Mouse (Mus musculus): ENCODE measurements around the gene Flrt2. TPM values are rescaled to one million over a fixed set of nuclear protein-coding genes. Genes with fewer than 3 reads are reported as not detected.
A peak's percentile ranks its signal among the peaks of the same experiment; 100 is the strongest.
"Not testable (repeated sequence)": the region's sequence is repeated elsewhere in the genome, so short reads cannot be mapped to it uniquely, and the experiment has no call there.

Flrt2 gene
- 10 to 100 TPM; 59.2 to 74.4 (median 63.1) TPM for total RNA-seq (2022)

DNA sequence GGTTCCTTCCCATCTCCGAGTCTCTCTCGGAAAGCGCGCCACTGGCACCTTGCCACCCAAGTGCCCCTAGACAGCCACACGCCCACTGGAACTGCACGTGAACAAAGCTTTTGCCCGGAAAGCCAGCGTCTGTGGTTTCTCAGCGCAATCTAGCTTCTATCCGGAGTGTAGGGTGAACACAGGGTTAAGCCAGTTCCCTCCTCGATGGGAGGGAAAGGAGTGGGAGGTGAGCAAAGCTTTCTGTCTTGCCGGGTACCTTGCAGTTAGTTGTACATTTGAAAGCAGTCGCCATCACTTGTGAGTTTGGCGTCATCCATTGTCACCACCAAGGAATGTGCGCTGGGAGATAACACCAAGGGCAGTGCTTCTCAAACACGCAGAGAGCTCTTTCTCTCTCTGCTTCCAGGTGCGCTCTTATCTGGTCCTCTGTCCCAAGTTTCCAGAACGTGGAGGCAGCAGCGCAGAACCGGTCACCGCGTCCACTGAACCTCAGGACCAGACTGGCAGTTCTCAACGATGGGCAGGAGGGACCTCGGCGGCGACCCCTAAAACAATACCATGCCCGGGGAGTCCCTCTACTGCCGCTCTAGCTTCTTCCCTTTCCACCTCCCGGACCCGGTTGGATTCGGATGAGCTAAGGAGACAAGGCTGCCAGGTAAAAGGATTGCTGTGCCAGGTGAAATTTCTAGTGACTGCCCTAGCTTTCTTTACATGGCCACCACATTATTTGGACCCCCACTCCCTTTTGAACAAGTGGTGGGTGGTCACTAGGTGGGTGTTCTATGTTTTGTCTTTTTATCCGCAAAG is at the start of gene Flrt2:
Gene Flrt2, plus strand, starts transcription at position 266 of the 807 bp plus-strand sequence.
- DNase-seq (ENCODE audit: low spot score in 2 of 2), result peak; percentile 54 to 55

DNA sequence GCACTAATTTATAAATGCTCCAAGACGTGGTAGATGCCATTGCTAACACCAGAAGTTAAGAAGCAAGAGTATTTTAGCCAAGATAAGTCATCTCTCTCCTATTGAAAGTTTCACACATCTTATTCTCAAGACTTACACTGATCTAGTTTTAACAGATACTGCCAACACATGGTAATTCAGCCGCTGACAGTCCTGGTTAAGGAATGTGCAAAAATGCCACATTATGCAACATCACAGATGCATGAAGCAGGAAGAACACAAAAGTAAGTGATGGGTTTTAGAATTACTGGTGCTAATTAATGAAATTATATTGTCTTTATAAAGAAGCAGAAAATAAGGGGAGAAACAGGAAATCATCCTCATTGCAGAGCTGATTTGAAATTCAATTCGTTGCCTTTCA is 49.8 kb upstream of the Flrt2 start:
- DNase-seq (ENCODE audit: low spot score in 2 of 2), result peak in 1 of 2 experiments; percentile 9

DNA sequence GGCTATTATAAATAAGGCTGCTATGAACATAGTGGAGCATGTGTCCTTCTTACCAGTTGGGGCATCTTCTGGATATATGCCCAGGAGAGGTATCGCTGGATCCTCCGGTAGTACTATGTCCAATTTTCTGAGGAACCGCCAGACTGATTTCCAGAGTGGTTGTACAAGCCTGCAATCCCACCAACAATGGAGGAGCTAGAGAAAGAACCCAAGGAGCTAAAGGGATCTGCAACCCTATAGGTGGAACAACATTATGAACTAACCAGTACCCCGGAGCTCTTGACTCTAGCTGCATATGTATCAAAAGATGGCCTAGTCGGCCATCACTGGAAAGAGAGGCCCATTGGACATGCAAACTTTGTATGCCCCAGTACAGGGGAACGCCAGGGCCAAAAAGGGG is 44.8 kb upstream of the Flrt2 start:
- DNase-seq (ENCODE audit: low spot score in 2 of 2), result not testable (repeated sequence)

DNA sequence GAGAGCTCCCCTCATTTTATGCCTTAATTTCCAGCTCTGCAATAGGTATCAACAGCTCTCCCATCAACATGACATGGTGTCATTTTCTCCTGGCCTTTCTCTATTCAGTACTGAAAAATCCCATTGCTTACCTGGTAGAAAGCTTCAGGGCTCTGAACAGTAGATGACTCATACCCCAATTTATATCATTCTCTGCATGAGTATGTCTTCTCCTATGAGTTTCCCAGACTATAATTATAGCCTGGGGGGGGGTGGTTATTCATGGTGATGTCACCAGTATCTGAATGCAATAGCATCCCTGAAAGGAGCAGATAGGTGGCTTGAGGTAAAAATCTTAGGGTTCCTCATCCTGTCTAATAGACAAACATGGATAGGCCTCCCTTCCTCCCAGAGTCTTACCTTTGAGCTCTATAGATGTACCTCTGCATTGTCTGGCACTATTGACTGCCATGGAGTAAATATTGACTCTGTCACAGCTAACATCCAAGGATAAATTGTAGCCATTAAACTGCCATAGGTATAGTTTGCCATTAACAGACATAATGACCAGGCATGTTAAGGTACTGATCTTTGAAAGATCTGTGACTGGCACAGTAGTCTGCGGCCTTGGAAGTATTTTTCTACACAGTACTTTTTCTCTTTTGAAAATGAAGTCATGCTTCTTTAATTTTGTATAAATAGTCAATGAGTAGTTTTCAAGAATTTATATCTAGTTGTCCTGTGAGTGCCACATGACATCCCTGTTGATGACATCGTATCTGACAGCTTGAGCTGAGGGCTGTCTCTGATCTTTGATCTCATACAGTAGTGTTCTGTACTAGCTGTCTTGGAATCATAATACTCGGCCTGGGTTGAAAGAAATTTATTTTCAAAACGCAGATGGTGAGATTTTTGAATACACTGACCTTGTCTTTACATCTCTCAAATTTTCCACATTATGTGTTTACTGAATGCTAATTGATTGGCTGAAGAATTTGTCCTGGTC is 39.6 kb upstream of the Flrt2 start:
- no peak for DNase-seq (ENCODE audit: low spot score in 2 of 2)

DNA sequence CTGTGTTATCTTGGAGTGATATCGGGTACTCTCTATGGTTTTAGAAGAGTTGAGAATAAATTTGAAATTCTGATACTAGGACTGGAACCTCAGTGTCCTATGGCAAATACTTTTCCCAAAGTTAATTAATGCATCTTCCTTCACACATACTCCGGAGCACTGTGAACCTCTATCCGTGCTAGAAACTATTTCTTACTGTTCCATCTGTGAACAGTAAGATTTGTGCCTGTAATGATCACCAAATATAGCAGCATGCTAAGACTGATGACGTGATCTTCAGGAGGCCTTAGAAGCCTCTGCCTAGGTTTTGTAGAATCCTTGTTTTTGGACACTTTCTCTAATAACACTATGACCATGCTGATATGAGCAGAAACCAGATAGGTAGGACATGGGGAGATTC is 35.4 kb upstream of the Flrt2 start:
- no peak for DNase-seq (ENCODE audit: low spot score in 2 of 2)

DNA sequence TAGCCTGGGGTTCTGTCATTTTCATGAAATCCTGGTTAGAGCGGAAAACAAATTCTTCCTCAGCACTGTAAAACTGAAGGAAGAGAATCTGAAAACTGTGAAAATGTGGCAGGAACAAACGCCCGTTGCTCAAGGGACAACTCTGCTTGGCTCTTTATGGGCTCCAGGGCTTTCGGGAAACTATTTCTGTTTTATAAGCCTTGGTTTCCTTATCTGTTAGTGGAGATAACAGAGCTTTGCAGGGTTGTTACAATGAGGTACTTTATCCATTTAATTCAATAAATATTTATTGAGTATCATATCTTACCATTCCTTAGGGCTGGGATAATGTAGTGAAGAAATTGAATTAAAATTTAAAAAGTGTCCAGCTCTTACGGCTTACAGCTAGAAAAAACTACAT is 24.7 kb upstream of the Flrt2 start:
- DNase-seq (ENCODE audit: low spot score in 2 of 2), result no peak

DNA sequence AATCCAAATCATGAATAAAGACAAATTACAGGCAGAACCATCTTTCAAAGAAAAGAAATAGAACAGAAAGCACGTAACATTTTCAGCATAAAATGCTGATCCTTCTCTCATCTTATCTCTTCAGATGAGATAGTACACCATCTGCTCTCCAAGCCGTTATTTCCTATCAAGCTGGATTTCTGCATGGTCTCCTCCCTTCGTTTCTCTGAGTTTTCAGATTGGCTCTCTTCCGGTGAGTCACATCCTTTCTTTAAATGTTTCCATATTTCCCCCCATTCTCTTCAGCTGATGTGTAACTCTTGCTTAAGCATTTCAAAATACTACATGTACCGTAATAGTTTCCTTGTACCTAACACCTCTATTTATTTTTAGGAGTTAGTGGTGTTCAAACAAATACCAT is 16.3 kb upstream of the Flrt2 start:
- DNase-seq (ENCODE audit: low spot score in 2 of 2), result no peak

DNA sequence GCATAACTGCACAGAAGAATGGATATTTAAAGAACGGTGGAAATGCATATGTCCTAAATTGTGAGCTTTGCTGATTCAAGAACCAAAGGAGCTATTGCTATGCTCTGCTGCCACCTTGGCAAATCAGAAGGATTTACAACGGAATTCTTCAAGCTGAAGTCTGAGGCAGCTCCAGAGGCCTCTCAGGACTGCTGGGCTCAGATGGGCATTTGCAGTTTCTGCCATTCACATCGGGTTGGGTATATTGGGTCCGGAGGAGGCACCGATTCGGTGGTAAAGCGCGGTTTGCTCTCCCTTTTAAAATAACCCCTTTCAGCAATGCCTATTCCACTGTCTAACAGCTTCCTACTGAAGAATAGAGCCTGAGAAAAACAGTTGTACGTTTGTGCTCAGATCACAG is 1.2 kb upstream of the Flrt2 start:
- DNase-seq (ENCODE audit: low spot score in 2 of 2), result peak; percentile 18 to 45

DNA sequence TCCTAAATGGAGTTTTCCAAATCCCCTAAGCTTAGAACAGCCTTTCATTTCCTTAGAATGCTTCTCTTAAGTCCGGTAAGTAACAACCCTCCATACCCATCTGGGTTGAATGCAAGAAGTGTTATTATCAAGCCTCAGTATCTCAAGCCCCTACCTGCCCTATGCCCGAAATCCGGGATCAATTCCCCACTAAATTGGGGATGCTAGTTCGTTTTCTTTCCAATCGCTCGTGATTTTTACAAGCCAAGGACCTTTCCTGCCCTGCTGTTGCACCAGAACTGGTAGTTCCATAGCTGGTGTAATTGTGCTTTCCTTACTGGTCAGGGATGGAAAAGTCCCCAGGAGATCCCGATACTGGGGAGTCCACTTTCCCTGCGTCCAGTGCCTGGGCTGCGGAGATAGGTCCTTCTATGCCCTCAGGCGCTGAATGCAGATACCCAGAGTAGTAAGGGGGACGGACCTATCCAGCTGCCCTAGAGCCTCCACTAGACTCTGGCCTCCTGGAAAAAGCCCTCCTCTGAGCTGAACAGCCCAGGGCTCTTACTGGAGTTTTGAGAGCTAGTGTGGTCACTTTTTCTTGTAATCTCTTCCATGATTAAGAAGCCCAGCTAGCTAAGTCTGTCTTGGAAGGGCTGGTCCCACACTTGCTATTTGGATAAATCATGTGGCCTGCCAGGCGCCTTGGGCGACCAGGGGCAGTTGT is 1.1 kb downstream of the Flrt2 start:
- peak in 1 of 2 experiments; percentile 23 for DNase-seq (ENCODE audit: low spot score in 2 of 2)

DNA sequence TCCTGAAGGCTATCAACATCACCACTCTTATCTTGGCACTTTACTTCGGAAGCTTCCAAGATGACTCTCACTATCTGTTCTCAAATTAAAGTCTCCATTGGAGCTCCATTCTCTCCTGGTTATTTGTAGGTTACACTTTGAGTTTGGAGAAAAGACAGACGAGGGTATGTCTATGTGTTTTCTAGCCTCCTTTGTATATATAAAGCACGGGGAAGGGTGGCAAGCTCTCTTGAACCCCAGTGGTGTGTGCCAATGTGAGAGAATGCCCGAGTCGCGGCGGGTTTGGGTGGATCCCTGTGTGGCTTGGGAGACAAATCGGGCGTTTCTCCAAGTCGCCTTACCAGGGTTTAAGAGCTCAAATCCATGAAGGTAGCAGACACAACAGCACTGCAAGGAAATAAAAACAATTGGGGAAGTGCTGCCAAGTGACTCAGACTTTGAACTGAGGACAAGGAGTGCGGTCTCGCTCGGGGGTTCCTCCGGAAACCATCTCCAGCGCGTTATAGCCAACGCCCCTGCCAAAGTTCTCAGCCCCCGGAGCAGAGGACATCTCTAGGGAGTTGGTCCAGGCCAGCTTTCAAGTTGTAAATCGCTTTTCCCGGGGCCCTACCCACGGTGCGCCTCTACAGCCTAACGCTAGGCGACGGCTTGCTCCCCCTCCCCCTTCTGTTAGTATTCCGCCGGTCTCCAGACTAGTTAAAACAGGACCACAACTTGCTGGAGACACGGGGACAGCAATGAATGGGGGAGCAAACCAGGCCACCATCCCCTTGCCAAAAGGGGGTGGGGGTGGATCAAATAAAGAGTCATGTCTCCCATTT is 1.8 kb downstream of the Flrt2 start:
- DNase-seq (ENCODE audit: low spot score in 2 of 2), result peak; percentile 34 to 59

DNA sequence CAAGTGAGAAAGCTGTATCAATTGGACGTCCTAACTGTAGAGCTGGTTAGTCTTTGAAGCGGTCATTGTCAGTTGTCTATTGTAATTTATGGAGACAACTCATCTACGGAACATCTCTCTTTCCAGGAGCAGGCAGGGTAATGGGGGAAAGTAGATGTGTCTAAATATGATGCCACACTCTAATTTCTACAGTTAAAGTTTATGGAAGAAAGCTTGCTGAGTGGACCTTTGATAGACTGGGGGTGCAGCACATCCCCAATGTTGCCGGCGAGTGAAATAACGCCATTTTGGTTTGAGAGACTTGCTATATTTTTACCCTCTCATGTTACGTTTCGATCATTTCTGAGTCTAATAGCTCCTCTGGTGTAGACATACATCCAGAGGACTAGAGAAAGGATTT is 2.5 kb downstream of the Flrt2 start:
- no peak for DNase-seq (ENCODE audit: low spot score in 2 of 2)

DNA sequence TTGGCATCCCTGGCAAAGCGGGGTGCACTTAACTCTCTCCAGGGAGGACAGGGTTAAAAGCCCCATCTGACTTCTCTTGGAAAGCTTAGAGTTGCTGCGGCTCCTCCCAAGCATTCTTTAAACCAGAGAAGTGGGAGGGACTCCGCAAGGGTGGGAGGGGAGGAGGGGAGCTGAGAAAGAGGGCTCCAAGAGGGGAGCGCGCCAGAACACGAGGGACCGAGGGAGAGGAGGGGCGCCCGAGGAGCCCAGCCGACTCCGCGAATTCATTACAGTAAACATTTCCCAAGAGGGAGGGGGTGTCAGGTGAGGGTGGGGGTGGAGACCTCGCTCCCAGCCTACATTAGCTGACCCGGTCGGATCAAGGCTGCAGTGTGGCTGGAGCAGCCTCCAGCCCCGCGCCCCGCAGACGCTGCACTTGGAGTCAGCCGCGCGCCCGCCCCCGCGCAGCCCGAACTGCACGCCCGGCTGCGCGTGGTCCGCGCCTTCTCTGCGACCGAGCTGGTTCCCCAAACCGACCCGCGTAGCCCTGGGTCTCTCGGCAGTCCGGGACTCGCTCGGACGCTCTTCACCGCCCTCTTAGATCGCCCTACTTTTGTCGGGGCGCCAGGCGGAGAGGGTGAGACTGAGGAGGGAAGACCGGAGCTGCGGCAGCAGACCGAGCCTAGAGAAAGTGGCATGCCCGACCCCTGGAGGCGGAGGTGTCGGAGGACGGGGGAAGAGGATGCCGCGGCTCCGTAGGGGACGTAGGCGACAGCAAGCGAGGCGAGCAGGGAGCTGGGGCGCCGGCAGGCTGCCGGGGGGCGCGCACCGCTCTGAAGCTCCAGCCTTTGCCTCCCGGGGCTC is 3.2 kb downstream of the Flrt2 start:
- DNase-seq (ENCODE audit: low spot score in 2 of 2), result peak; percentile 59 to 77

DNA sequence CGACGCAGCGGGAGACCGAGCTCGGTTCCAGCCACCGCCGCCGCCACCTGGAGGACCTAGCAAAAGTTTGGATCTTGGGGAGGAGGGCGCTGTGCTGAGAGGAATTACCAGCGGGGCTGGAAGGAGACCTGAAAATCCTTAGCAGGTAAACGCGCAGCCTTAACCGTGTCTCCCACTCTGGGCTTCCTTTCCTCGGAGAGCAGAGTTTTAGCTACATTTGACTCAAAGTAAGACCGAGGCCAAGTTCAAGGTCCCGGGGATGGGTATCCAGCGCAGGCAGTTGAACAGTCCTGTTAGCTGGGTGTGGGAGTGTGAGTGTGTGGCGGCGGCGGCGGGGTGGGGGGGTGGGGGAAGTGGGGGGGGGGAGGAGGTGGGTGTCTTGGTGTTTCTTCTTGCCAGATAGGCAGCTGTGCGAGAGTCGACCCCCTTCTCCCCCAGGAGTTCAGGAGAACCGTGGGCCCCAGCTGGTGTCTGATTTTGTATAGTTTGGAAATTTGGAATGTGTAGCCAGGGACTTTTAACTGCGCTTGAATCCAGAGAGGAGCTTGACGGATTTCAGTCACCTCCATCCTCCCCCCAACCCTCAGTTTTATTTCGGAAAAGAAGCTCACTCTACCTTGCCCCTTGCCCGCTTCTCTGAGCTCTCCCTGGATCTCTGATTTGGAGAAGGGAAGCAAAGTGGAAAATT is 4.0 kb downstream of the Flrt2 start:
- peak in 1 of 2 experiments; percentile 13 for DNase-seq (ENCODE audit: low spot score in 2 of 2)

DNA sequence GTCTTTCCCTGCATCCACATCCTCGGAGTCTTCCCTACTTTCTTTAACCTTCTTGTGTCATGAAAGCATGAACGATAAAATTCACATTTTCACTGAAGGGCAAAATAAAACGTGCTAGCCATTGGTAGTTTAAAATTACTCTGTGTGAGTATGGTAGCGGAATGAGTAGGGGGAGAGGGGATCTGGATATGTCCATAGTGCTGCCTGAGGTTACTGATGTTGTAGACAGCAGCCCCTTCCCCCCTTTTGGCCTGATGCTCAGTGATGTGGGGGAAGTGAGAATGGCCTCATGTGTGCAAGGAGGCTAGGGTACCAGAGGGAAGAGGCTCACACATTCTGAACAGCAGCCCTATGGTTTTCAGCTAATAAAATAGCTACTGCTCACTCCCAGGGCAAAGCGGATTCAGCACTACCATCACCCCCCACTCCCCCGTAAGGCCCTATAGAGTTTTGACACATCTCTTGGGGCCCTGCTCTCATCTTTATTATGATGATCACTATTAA is 4.5 kb downstream of the Flrt2 start:
- DNase-seq (ENCODE audit: low spot score in 2 of 2), result no peak

DNA sequence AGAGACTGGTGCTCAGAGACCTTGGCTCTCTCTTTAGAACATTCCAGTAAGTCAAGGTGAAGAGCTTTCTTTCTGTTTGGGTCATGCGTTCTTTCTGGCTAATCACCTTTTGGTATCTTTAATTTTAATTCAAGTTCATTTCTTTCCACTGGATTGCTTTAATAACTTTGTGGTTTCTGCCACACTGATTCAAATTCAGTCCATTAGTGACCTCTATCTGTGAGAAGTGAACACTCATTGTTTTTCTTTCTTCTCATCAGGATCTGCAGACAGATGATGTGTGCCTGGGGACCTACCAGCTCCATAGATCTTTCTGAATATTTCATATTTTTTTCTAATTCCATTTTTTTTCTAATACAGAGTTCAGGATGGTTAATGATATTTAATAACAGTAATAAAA is 6.5 kb downstream of the Flrt2 start:
- DNase-seq (ENCODE audit: low spot score in 2 of 2), result no peak

DNA sequence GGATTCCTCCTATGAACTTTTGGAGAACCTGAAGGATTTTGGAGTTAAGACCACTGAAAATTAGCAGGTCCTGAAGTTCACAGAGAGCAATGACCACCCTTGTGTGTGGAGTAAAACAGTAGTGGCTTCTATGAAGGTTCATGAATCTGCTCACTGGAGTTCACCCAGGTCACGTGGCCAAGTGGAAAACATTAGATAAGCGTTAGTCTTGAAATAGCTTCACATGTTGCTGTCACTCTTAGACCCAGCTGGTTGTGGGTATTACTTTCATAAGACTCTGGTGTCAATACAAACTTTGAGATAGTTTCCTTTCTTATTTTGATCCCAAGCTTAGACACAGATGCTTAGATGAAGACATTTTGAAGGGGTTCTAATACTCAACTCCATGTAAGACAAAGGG is 8.7 kb downstream of the Flrt2 start:
- DNase-seq (ENCODE audit: low spot score in 2 of 2), result no peak

DNA sequence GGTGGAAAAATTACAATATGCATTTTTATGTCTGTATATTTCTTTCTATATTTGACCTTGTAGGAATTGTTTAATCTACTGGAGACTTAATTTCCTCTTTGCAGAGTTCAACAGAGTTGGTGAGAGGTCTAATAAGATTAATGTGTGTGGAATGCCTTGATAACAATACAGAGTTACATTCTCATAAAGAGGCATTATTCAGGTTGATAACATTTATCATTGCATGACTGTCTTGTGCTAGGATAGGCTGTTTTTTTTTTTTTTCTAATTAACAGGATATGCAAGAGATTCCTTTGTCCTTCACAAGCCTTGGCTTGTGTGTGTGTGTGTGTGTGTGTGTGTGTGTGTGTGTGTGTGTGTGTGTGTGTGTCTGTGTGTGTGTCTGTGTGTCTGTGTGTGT is 9.6 kb downstream of the Flrt2 start:
- no peak for DNase-seq (ENCODE audit: low spot score in 2 of 2)

DNA sequence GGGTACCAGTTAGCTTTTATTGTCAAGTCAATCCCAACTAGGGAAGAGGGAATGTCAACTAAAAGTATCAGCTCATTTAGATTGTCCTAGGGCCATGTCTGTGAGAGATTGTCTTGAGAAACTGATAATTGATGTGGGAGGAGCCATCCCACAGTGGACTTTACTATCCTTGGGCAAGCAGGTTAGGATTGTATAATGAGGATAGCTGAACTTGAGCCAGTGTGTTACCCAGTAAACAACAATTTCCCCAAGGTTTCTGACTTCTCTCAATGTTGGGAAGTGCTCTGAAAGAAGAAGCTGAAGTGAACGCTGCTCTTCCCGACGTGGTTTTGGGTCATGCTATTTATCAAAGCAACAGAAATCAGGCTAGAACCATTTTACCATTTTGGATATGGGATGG is 13.0 kb downstream of the Flrt2 start:
- DNase-seq (ENCODE audit: low spot score in 2 of 2), result no peak

DNA sequence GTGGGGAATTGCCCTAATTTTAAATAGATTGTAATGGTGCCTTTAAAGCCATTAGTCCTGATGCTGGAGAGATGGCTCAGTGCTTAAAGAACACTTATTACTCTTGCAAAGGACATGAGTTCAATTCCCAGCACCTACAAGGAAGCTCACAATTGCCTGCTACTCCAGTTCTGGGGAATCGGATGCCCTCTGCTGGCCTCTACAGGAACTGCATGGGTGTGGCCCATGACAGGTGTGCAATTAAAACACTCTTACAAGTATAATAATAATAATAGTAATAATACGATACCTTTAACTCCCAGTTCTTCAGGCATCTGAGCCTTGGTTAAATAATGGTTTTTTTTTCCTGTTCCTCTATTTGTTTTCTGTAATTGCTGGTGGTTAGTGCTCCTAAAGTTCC is 31.2 kb downstream of the Flrt2 start:
- DNase-seq (ENCODE audit: low spot score in 2 of 2), result no peak
